Mouse (Mus musculus): Measurements from ENCODE around the gene Ttbk2.

DNA sequence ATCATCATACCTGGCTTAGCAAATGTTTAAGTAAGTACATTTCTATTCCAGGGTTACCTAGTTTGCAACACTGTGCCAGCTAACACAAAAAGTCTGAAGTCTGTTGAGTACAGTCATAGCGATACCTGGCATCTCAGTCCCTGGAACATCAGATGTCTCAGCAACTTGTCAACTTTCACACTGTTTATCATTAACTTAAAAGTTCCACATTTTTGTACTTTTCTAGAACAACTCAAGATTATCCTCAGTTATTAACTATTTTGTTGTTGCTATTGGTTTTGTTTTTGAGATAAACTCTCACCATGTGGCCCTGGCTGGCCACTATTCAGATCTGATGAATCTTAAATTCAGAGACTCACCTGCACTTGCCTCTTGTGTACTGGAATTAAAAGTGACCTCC, 13.0 kb upstream of the Ttbk2 start:
- TF ChIP-seq POLR2A (IDR thresholded peaks at IDR 0.05; ENCODE audit: insufficient read depth, low read depth, low read length) (no peak), CTCF (IDR thresholded peaks at IDR 0.05) (no peak), EP300 (IDR thresholded peaks at IDR 0.05; ENCODE audit: insufficient read depth, low read depth, low read length) (no peak)
